Mouse (Mus musculus) MEL (cell line): ENCODE measurements around the gene Thbs4.

Source experiments
- CTCF ChIP-seq, 3 experiments: IDR thresholded peaks in 2 of 3; conservative IDR thresholded peaks in 1 of 3; 2 replicates each; pipeline ENCODE4 v1.5.1; 2011 to 2012; ENCODE audit warnings: low read length in 3 of 3, low read depth in 2 of 3, mild to moderate bottlenecking in 2 of 3, improper control_type of control experiment in 1 of 3, inconsistent platforms in 1 of 3, mixed read lengths in 1 of 3, moderate library complexity in 1 of 3; ENCODE audit not compliant: control insufficient read depth in 1 of 3, insufficient read depth in 1 of 3, poor library complexity in 1 of 3, severe bottlenecking in 1 of 3
- EP300 ChIP-seq, 2 experiments: IDR thresholded peaks; 2 replicates each; pipeline ENCODE4 v1.6.1; 2011; ENCODE audit warnings: improper control_type of control experiment in 2 of 2, low read length in 2 of 2, low read depth in 1 of 2, mild to moderate bottlenecking in 1 of 2
- GATA1 ChIP-seq: IDR thresholded peaks from 2 replicates; pipeline ENCODE4 v1.6.1; 2011; ENCODE audit warnings: low read depth, low read length, improper control_type of control experiment
- MAFK ChIP-seq: IDR thresholded peaks from 2 replicates; pipeline ENCODE4 v1.6.1; 2011; ENCODE audit warnings: low read depth, mild to moderate bottlenecking, low read length, improper control_type of control experiment, borderline replicate concordance
- POLR2A ChIP-seq, 2 experiments: IDR thresholded peaks; 2 replicates each; pipeline ENCODE4 v1.6.1; 2011 to 2012; ENCODE audit warnings: low read length in 2 of 2, mild to moderate bottlenecking in 2 of 2, control low read depth in 1 of 2, improper control_type of control experiment in 1 of 2, low read depth in 1 of 2, moderate library complexity in 1 of 2; ENCODE audit not compliant: control insufficient read depth in 1 of 2, insufficient read depth in 1 of 2, poor library complexity in 1 of 2
- RAD21 ChIP-seq: IDR thresholded peaks from 2 replicates; pipeline ENCODE4 v1.6.1; 2011; ENCODE audit warnings: mild to moderate bottlenecking, low read depth, low read length, improper control_type of control experiment
- RCOR1 ChIP-seq: IDR thresholded peaks from 2 replicates; pipeline ENCODE4 v1.6.1; 2012; ENCODE audit warnings: low read depth, mild to moderate bottlenecking, inconsistent platforms, low read length, improper control_type of control experiment
- USF1 ChIP-seq: IDR thresholded peaks from 2 replicates; pipeline ENCODE4 v1.6.1; 2014; ENCODE audit warnings: low read depth, mild to moderate bottlenecking, inconsistent platforms, low read length, improper control_type of control experiment, moderate library complexity
- ZNF384 ChIP-seq: IDR thresholded peaks from 2 replicates; pipeline ENCODE4 v1.6.1; 2012; ENCODE audit warnings: low read depth, mild to moderate bottlenecking, inconsistent platforms, low read length, improper control_type of control experiment

DNA sequence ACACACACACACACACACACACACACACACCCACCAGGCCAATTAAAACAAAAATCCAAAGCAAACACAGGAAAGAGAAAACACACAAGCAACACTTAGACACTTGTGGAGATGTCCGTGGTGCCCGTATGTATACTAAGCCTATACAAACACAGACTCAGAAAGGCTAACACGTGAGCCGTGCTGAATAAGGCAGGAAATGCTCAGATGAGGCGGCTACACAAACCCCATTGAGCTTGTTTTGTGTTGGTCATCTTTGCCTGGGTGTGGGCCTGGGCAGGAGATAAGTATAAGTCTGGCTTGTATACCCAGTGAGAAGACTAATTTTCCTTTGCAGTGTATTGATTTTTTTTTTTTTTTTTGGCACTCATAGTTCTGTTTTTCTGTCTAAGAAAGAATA is 92.6 kb downstream of the Thbs4 start:
- TF ChIP-seq CTCF (IDR thresholded peaks at IDR 0.05 in 2 of 3, conservative IDR thresholded peaks at IDR 0.05 in 1 of 3; ENCODE audit: control insufficient read depth in 1 of 3, insufficient read depth in 1 of 3, low read depth in 2 of 3, low read length in 3 of 3, poor library complexity in 1 of 3, severe bottlenecking in 1 of 3): no peak
- no peak for TF ChIP-seq POLR2A (IDR thresholded peaks at IDR 0.05; ENCODE audit: control insufficient read depth in 1 of 2, insufficient read depth in 1 of 2, low read depth in 1 of 2, low read length in 2 of 2, poor library complexity in 1 of 2)
- TF ChIP-seq GATA1: no peak
- no peak for TF ChIP-seq USF1
- no peak for TF ChIP-seq ZNF384
- TF ChIP-seq MAFK: no peak
- no peak for TF ChIP-seq RCOR1
- TF ChIP-seq RAD21: no peak
- TF ChIP-seq EP300 (IDR thresholded peaks at IDR 0.05; ENCODE audit: low read depth in 1 of 2, low read length in 2 of 2): no peak
